Mouse (Mus musculus) ovary, postnatal 36 days (tissue): Measurements from ENCODE around the gene 9130230L23Rik.
"Not testable (repeated sequence)": the region's sequence is repeated elsewhere in the genome, so short reads cannot be mapped to it uniquely, and the experiment has no call there.

Source experiments
- DNase-seq: peaks from one replicate; pipeline ENCODE4 v3.0.0; 2022; ENCODE audit warnings: low spot score, mixed read lengths

The 9130230L23Rik gene

GRCm38 (mm10) chr5:66005041-66005678, 1.1 kb upstream of the 9130230L23Rik start:
- no peak for DNase-seq

GRCm38 (mm10) chr5:66001232-66001631, 2.9 kb downstream of the 9130230L23Rik start:
- DNase-seq, result no peak

- no peak for DNase-seq
Measured at GRCm38 (mm10) chr5:66000567-66001125, 3.4 kb downstream of the 9130230L23Rik start.

- peak; percentile 32 for DNase-seq
Measured at GRCm38 (mm10) chr5:66000074-66000473, 4.0 kb downstream of the 9130230L23Rik start.

- no peak for DNase-seq
Measured at GRCm38 (mm10) chr5:65999106-65999505, 5.0 kb downstream of the 9130230L23Rik start.

- no peak for DNase-seq
Measured at GRCm38 (mm10) chr5:65997813-65998212, 6.3 kb downstream of the 9130230L23Rik start.

GRCm38 (mm10) chr5:65994643-65995042, 9.4 kb downstream of the 9130230L23Rik start:
- no peak for DNase-seq

- no peak for DNase-seq
Measured at GRCm38 (mm10) chr5:65991191-65991590, 12.9 kb downstream of the 9130230L23Rik start.

- not testable (repeated sequence) for DNase-seq
Measured at GRCm38 (mm10) chr5:65987004-65987403, 17.1 kb downstream of the 9130230L23Rik start.

- no peak for DNase-seq
Measured at GRCm38 (mm10) chr5:65986426-65986825, 17.7 kb downstream of the 9130230L23Rik start.

- DNase-seq, result no peak
Measured at GRCm38 (mm10) chr5:65975731-65976130, 28.4 kb downstream of the 9130230L23Rik start.

- DNase-seq, result no peak
Measured at GRCm38 (mm10) chr5:65973189-65973588, 30.9 kb downstream of the 9130230L23Rik start.

GRCm38 (mm10) chr5:65968004-65968403, 36.1 kb downstream of the 9130230L23Rik start:
- DNase-seq, result no peak

- no peak for DNase-seq
Measured at GRCm38 (mm10) chr5:65967091-65967490, 37.0 kb downstream of the 9130230L23Rik start.

- DNase-seq, result no peak
Measured at GRCm38 (mm10) chr5:65965771-65966279, 38.3 kb downstream of the 9130230L23Rik start.

- no peak for DNase-seq
Measured at GRCm38 (mm10) chr5:65963291-65963690, 40.8 kb downstream of the 9130230L23Rik start.

- DNase-seq, result no peak
Measured at GRCm38 (mm10) chr5:65960597-65960950, 43.5 kb downstream of the 9130230L23Rik start.

- DNase-seq, result no peak
Measured at GRCm38 (mm10) chr5:65959893-65960596, 44.0 kb downstream of the 9130230L23Rik start.

- DNase-seq, result peak; percentile 32
Measured at GRCm38 (mm10) chr5:65958597-65958996, 45.5 kb downstream of the 9130230L23Rik start.

GRCm38 (mm10) chr5:65956144-65957008, 47.7 kb downstream of the 9130230L23Rik start:
- no peak for DNase-seq

- peak; percentile 78 for DNase-seq
Measured at GRCm38 (mm10) chr5:65955343-65956143, 48.5 kb downstream of the 9130230L23Rik start.
